Mouse (Mus musculus): Measurements from ENCODE around the gene Pxmp2. TPM values are rescaled to one million over a fixed set of nuclear protein-coding genes. Genes with fewer than 3 reads are reported as not detected.

The Pxmp2 gene
- polyA plus RNA-seq, 1 experiment, result 4.0 TPM

DNA sequence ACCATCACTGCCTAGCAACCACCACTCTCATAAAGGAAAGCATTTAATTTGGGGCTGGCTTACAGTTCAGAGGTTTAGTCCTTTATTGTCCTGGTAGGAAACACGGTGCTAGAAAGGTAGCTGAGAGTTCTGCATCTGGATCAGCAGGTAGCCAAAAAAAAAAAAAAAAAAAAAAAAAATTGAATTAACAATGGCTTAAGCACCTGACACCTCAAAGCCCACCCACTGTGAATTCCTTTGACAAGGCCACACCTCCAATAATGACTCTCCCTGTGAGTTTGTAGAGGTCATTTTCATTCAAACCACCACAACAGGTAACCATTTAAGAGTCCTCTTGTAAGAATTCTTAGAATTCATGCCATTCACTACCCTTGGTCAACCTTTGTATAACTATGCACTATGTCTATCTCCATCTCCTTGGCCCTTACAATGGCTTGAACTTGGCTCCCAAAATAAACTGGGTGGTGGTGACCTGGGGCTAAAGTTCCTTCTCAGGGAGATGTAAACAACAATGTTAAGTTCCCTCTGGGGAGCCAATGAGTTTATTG lies 58.6 kb downstream of the Pxmp2 start:
- Histone ChIP-seq H3K36me3 (ENCODE audit: control insufficient read depth, insufficient read depth) (peaks cover 15% of the 10 kb centered on the region), H3K79me2 (ENCODE audit: control insufficient read depth, insufficient read depth) (peaks cover 12% of the 10 kb centered on the region)
- TF ChIP-seq MAX (IDR thresholded peaks at IDR 0.05; ENCODE audit: low read depth) (no peak), POLR2AphosphoS2 (IDR thresholded peaks at IDR 0.05; ENCODE audit: insufficient read length, low read depth) (no peak)

DNA sequence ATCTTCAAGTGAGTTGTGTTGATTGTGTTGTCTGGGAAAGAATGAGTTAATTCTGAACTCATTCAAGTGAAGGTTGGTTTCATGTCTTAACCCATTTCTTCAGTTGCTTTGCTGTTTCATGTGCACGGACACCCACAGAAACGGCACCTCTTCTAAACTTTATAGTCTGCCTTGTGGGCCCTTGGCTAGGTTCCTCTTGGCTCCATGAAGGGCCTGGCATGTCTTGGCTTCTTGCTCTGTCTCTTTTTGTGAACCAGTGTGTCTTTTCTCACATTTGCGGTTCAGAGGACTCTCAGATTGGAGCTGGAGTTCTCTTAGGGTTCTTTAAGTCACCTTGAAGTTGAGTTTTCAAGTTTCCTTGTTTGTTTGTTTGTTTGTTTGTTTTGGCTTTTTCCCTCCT lies 60.9 kb downstream of the Pxmp2 start:
- H3K4me2 ChIP-seq (ENCODE audit: low read depth), result no peak overlapping the region
- no peak overlapping the region for H3ac ChIP-seq (ENCODE audit: control insufficient read depth, insufficient read length)
- H3K27me3 ChIP-seq (ENCODE audit: control insufficient read depth, insufficient read depth, insufficient read length), result no peaks in the 10 kb centered on the region
- peaks cover 29% of the 10 kb centered on the region for H3K36me3 ChIP-seq (ENCODE audit: control insufficient read depth, insufficient read depth)
- H3K79me2 ChIP-seq (ENCODE audit: control insufficient read depth, insufficient read depth), result no peaks in the 10 kb centered on the region
- no peak overlapping the region for H3K4me3 ChIP-seq
- no peak for TF ChIP-seq TCF12 (IDR thresholded peaks at IDR 0.05; ENCODE audit: insufficient read depth, poor library complexity, severe bottlenecking)
- TF ChIP-seq POLR2A (IDR thresholded peaks at IDR 0.05; ENCODE audit: insufficient read length, low read depth), result no peak
- no peak for TF ChIP-seq TCF3 (IDR thresholded peaks at IDR 0.05; ENCODE audit: insufficient read length, low read depth)
- no peak for TF ChIP-seq USF1 (IDR thresholded peaks at IDR 0.05; ENCODE audit: low read depth)
- TF ChIP-seq MYOG (IDR thresholded peaks at IDR 0.05; ENCODE audit: control insufficient read depth in 1 of 3, insufficient read depth in 1 of 3, insufficient read length in 2 of 3, low read depth in 2 of 3), result no peak
- TF ChIP-seq MAX (IDR thresholded peaks at IDR 0.05; ENCODE audit: low read depth), result no peak
- TF ChIP-seq MYOD1 (IDR thresholded peaks at IDR 0.05; ENCODE audit: control insufficient read depth in 1 of 3, insufficient read length in 2 of 3, low read depth in 2 of 3), result no peak
- no peak for TF ChIP-seq CEBPB (IDR thresholded peaks at IDR 0.05; ENCODE audit: insufficient read depth, poor library complexity, severe bottlenecking)
- TF ChIP-seq REST (IDR thresholded peaks at IDR 0.05; ENCODE audit: insufficient read depth, insufficient read length), result no peak
- TF ChIP-seq POLR2AphosphoS2 (IDR thresholded peaks at IDR 0.05; ENCODE audit: insufficient read length, low read depth), result no peak
- no peak for TF ChIP-seq SRF (IDR thresholded peaks at IDR 0.05; ENCODE audit: control insufficient read depth, insufficient read length, low read depth)

More for the DNA sequence above, 58.6 kb downstream of the Pxmp2 start:
- Histone ChIP-seq H3K4me2 (ENCODE audit: low read depth) (no peak overlapping the region), H3ac (ENCODE audit: control insufficient read depth, insufficient read length) (no peak overlapping the region), H3K4me3 (no peak overlapping the region), H3K27me3 (ENCODE audit: control insufficient read depth, insufficient read depth, insufficient read length) (no peaks in the 10 kb centered on the region)

Other genes with a start within 250 kb of the Pxmp2 start
- 0.13 TPM for gene Gm17655, start 213.7 kb downstream of the Pxmp2 start, polyA plus RNA-seq (2012; fragmentation: generic; extraction: Trizol)
- gene Gm35315, start 191.8 kb downstream of the Pxmp2 start, polyA plus RNA-seq (2012; fragmentation: generic; extraction: Trizol), result 0.11 TPM
- 0.68 TPM for gene Plcxd1, start 186.2 kb downstream of the Pxmp2 start, polyA plus RNA-seq (2012; fragmentation: generic; extraction: Trizol)
- gene Gtpbp6, start 178.0 kb downstream of the Pxmp2 start, polyA plus RNA-seq (2012; fragmentation: generic; extraction: Trizol), result 60.5 TPM
- 2.1 TPM for gene Zfp605, start 176.1 kb downstream of the Pxmp2 start, polyA plus RNA-seq (2012; fragmentation: generic; extraction: Trizol)
- gene Chfr, start 150.3 kb downstream of the Pxmp2 start, polyA plus RNA-seq (2012; fragmentation: generic; extraction: Trizol), result 20.4 TPM
- gene Golga3, start 109.5 kb downstream of the Pxmp2 start, polyA plus RNA-seq (2012; fragmentation: generic; extraction: Trizol), result 15.3 TPM
- gene Ankle2, start 55.2 kb downstream of the Pxmp2 start, polyA plus RNA-seq (2012; fragmentation: generic; extraction: Trizol), result 12.0 TPM
- gene Pgam5, start 16.3 kb downstream of the Pxmp2 start, polyA plus RNA-seq (2012; fragmentation: generic; extraction: Trizol), result 35.4 TPM
- gene Pole, start 120 bp upstream of the Pxmp2 start, polyA plus RNA-seq (2012; fragmentation: generic; extraction: Trizol), result 5.4 TPM
- gene P2rx2, start 57.0 kb upstream of the Pxmp2 start, polyA plus RNA-seq (2012; fragmentation: generic; extraction: Trizol), result 0.04 TPM
- gene Lrcol1, start 58.5 kb upstream of the Pxmp2 start, polyA plus RNA-seq (2012; fragmentation: generic; extraction: Trizol), result not detected
- 19.0 TPM for gene Fbrsl1, start 162.3 kb upstream of the Pxmp2 start, polyA plus RNA-seq (2012; fragmentation: generic; extraction: Trizol)